Comparison of ENCODE assay signal across 8 mouse cellular contexts in genomic region chr2:13372256-13372824, GRCm38 (mm10).
A peak's percentile ranks its signal among the peaks of the same experiment; 100 is the strongest.
DNase-seq lines count a peak whose midpoint lies in the region; ATAC-seq and TF ChIP-seq lines count a peak whose summit lies in the region.

No protein-coding gene starts in this region.

- no peak overlapping the region for H3K9ac ChIP-seq in ES-Bruce4 (ENCODE audit: low read depth, poor library complexity, severe bottlenecking)
- no peak overlapping the region for H3K9ac ChIP-seq in kidney, embryonic 15.5 days

- no peaks in the 10 kb centered on the region for H3K27me3 ChIP-seq in ES-Bruce4 (ENCODE audit: control insufficient read depth, insufficient read depth, low read length, poor library complexity, severe bottlenecking)
- no peaks in the 10 kb centered on the region for H3K27me3 ChIP-seq in kidney, embryonic 15.5 days

- H3K9me3 ChIP-seq in ES-Bruce4 (replicated peaks; ENCODE audit: control insufficient read depth, insufficient read depth, low read length, poor library complexity, severe bottlenecking): no peaks in the 10 kb centered on the region
- H3K9me3 ChIP-seq in kidney, embryonic 15.5 days (replicated peaks): no peaks in the 10 kb centered on the region

- DNase-seq in embryo, embryonic 10.5 days (ENCODE audit: low spot score): peak; percentile 89
- DNase-seq in heart, adult 8-10 months (ENCODE audit: low spot score): peak; percentile 74
- peak; percentile 66 for DNase-seq in lung, postnatal 25 days (ENCODE audit: low spot score)
- peak; percentile 43 for DNase-seq in testis, postnatal 14 days (ENCODE audit: low spot score)
- no peak for DNase-seq in right cerebral cortex, postnatal 14 days
- no peak for DNase-seq in cerebellum, adult 9-10 months

- no peak overlapping the region for H3K4me3 ChIP-seq in ES-Bruce4 (ENCODE audit: low read depth, low read length)
- no peak overlapping the region for H3K4me3 ChIP-seq in kidney, embryonic 15.5 days (replicated peaks)

- peaks cover 8% of the 10 kb centered on the region for H3K4me1 ChIP-seq in ES-Bruce4 (ENCODE audit: control insufficient read depth, insufficient read depth, low read length)
- peaks cover 24% of the 10 kb centered on the region for H3K4me1 ChIP-seq in kidney, embryonic 15.5 days

- H3K27ac ChIP-seq in ES-Bruce4 (ENCODE audit: insufficient read depth, low read length): no peak overlapping the region
- H3K27ac ChIP-seq in kidney, embryonic 15.5 days: peak overlapping the region; percentile 94

- WGBS in kidney, embryonic 15.5 days: 4% methylated on average over 5 of the region's 5 CpGs

- H3K4me2 ChIP-seq in kidney, embryonic 15.5 days: peak overlapping the region; percentile 35; the same call in 1 of the 2 replicates

- ATAC-seq in kidney, embryonic 15.5 days (replicated peaks; ENCODE audit: low FRiP score): peak; percentile 97

- no peaks in the 10 kb centered on the region for H3K36me3 ChIP-seq in ES-Bruce4 (ENCODE audit: control insufficient read depth, insufficient read depth, low read length, poor library complexity, severe bottlenecking)
- no peaks in the 10 kb centered on the region for H3K36me3 ChIP-seq in kidney, embryonic 15.5 days

- TF ChIP-seq CTCF in ES-Bruce4 (IDR thresholded peaks at IDR 0.05; ENCODE audit: low read depth, low read length): no peak

- peak; percentile 84; the same call in 1 of the 2 replicates for TF ChIP-seq EP300 in ES-Bruce4 (IDR thresholded peaks at IDR 0.05; ENCODE audit: insufficient read depth, low read depth, low read length)

- TF ChIP-seq POLR2A in ES-Bruce4 (IDR thresholded peaks at IDR 0.05; ENCODE audit: insufficient read depth, low read length): no peak

Comparison
In these comparisons a context has a peak if more than half of its experiments do, and no peak if none do; other contexts are left out.
1. DNase-seq: peak in embryo, embryonic 10.5 days (single experiment), heart, adult 8-10 months (single experiment), lung, postnatal 25 days (single experiment) and testis, postnatal 14 days (single experiment); none in right cerebral cortex, postnatal 14 days (single experiment) and cerebellum, adult 9-10 months (single experiment).